Mouse (Mus musculus) cerebellum, adult 9-10 months (tissue): ENCODE data around the gene Cadm2.

Experiments used
- DNase-seq: peaks from one replicate; pipeline ENCODE4 v3.0.0; 2022

Gene Cadm2

DNA sequence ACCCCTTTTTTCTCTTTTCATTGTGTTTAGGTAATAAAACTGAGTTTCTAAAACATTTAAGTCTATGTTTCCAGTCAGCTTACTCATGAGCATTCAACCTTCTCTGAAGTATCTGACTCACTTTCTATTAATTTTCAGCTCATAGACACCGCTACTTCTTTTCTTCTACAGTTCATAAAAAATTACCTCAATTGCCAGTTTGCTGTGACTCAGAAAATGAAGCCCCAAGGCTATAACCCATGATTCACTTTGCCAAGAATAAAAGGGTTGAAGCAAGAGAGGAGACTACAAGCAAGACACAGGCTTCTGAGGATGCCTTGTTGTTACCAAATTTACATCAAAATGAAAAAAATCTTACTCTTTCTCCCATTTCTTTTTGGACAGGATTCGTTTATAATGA, 698.0 kb downstream of the Cadm2 start:
- DNase-seq = no peak

DNA sequence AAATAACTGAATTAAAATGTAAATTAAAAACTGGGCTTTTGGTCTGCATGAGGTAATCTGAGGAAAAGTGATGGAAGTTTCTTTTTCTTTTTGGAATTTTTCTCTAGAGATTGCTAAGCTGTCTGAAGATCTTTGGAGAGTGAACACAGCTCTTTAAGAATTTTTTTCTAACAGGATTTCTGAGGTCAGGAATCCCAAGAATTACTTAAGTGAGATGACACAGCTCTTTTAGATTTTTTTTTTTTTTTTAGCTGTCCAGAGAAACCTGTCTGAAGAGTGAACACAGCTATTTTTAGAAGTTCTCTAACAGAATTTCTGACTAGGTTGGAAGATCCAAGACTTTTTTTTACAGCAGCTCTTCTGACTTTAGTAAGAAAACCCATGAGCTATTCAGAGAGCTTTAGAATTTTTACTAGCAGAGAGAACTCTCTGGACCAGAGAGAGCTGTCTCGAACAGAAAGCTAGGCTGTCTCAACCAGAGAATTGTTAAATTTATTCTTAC, 699.2 kb downstream of the Cadm2 start:
- DNase-seq = no peak

DNA sequence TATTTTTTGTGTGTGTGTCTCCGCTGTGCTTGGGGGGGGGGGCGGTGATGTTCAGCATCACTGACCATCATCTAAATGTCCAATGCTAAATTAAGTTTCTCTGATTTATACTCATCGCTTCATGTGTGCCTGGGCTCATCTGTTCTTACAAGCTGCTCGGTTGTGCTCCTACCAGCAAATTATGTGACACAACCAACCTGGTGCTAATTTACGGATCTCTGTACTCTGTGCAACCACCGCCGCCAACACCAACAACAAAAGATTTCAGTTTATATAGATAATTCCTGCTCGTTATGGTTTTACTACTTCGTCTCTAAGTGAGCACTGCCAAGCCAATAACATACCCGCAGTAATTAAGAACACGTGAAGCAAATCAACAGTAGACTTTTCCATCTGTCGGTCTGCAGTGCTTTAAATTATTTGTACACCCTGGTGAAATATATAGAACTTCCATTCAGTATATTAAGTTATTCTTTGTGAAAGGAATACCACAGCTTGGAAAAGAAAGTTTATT, 700.8 kb downstream of the Cadm2 start:
- no peak for DNase-seq

DNA sequence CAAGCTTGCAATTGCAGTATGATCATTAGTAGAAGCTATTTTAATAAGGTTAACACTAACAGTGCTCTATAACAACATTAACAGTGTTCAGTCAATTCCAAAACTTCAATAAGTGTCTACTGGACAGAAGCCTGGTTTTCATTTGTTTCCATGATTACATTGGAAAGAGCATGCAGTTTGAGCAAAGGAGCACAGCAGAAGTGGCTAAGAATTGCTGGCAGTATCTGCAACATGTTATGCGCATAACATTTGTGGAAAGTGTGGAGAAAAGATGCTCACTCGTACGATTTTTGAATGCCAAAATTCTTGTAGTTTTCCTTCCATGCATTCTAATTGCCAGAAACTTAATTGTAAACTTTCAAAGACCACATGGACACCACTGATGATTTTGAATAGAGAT, 718.9 kb downstream of the Cadm2 start:
- no peak for DNase-seq

DNA sequence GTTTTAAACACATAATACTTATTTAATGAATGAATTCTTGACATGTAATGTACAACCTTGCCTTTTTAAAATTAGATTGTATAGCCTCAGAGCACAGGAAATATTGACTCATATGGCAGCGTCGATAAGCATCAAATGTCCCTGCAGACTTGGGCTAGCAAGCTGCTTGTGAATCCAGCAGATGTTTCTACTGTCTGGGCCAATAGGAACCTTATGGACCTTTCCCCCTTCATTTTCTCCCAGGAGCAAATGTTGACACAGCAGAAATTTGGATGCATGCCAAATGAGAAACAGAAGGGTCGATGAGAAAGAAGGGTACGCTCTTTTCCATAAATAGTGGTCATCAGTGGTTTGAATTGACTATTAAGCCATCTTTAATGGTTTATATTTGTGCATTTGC, 720.0 kb downstream of the Cadm2 start:
- DNase-seq = peak; percentile 48

GRCm38 (mm10) chr16:66892359-66892758, 728.3 kb downstream of the Cadm2 start:
- DNase-seq = peak; percentile 84

DNA sequence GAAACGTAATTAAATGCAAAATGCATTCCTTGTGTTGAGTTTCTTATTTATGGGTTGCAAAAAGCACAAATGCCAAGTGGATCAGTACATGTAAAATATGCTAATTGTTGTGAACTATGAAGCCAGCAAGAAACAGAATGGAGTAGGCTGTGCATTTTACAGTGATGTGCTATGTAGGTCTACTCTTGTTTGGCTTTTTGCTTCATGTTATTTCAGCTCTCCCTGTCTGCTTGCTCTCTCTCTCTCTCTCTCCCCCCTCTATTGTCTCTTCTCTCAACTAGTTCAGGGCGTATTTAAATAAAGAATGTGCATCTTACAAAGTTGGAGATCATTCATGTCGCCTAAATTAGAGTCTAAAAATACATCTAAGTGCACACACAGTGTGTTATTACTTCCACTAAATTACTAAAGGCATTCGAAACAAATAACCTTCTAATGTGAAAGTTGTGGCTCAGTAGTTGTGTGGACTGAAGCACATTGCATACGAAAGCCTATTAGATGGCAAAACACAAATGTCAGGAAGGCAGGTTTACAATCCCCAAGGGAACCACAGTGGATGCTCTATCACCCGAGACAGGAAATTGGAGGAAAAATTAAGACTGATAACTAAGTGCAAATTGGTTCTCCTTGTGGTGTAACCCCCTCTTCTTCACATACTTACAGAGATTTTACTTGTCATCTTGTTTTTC, 729.0 kb downstream of the Cadm2 start:
- no peak for DNase-seq

- no peak for DNase-seq
Measured at GRCm38 (mm10) chr16:66889907-66890306, 730.8 kb downstream of the Cadm2 start.

DNA sequence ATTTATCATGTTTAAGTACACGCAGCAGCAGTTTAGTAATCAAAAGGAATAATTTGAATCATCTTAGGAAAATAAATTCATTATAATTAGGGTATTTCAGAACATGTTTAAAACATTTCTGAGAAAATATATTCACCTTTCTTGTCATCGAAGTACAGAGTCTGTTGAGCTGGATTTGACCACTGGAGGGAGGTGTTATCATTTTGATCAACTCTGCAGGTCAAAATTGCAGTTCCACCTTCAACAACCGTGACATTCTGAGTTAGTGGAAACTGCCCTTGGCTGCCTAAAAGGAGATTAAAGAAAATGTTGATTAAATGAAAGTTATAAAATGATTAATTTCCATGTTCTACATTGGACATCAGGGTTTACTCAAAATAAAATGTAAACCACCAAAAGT, 738.1 kb downstream of the Cadm2 start:
- DNase-seq = no peak

DNA sequence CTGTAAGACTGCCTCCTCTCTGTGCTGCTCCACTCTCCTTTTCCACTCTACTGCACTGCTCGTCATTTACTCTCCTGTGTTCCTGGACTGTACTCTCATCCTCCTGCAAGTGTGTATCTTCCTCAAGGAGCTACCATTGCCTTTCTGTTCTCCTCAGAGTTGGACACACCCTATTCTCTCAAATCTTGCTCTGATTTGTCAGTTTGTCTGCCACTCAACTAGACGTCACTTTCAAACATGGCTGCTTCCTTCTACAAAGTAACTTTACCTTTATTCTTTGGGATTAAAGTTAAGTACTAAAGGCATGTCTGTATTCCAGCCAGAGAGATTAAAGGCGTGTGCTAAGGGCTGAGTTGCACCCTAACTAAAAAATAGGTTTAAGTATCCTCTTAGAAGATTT, 749.5 kb downstream of the Cadm2 start:
- no peak for DNase-seq

DNA sequence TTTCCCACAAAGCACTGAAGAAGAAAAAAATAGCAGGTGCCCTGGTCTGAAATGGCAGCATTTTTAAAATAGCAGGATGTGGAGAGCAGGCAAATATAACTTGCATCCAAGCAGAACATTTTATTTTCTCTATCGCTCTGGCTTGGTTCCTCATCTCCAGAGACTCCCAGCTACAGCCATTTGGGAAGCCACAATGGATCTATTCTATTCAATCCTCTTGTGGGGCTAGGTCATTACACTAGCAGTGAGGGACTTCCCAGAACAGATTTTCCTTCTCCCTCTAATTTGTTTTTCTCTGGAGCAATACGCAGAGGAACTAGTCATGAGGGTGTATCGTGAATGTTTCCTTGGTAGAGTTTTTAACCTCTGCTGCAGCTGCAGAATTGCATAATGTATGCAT, 769.7 kb downstream of the Cadm2 start:
- no peak for DNase-seq

- DNase-seq = no peak
Measured at GRCm38 (mm10) chr16:66824866-66825265, 795.8 kb downstream of the Cadm2 start.

DNA sequence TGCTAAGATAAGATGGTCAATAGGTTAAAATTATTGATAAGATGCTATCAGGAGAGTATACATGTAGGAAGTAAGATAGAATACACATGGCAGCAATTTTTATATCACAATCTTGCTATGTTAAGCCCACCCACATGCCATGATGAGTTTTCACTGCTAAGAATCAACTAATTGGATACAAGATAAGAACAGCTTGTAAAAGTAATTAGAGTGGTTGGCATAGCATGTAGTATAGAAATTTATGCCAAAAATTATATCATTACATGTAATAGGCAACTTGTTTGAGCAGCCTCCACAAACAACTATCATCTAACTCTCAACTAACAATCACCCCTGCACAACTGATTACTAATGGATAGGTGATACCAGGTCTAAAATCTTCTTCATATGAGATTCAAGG, 809.2 kb downstream of the Cadm2 start:
- DNase-seq = no peak

- peak; percentile 70 for DNase-seq
Measured at GRCm38 (mm10) chr16:66798204-66798603, 822.5 kb downstream of the Cadm2 start.

DNA sequence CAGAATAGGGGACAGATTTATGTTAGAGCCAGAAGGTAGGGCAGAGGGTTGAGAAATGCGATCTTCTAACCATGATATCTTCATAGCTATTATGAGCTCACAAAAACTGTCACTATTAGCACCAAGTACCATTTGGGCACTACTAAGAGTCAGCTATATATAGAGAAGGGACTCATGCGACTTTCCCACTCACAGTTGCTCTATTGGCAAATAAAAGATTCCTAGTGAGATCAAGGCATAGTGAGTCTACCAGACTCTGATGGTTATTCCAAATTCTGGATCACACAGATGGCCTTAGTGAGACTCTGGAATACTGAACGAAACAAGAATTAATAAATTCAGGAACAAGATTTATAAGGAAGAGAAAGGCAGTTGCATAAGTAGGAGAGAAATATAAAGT, 827.6 kb downstream of the Cadm2 start:
- DNase-seq = peak; percentile 35

DNA sequence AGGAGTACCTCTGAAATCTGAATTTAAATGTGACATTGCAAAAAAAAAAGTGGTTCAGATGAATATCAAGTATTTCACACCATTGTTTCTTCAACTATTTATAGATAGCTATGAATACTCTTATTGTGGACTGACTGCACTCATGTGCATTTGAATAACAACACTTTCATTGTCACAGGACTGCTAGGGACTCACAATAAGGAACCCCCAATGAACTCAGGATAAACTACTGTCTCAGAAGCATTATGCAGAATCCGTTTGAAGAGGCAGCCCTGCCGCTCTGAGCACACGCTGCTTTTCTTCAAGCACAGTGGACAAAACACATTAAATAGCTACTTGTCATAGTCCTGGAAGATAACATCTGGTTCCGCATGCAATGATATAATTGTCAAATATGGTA, 848.8 kb downstream of the Cadm2 start:
- DNase-seq = no peak

GRCm38 (mm10) chr16:66769545-66769944, 851.2 kb downstream of the Cadm2 start:
- no peak for DNase-seq

- peak; percentile 39 for DNase-seq
Measured at GRCm38 (mm10) chr16:66768684-66769389, 851.9 kb downstream of the Cadm2 start.

GRCm38 (mm10) chr16:66761546-66762473, 858.9 kb downstream of the Cadm2 start:
- DNase-seq = no peak

- DNase-seq = no peak
Measured at GRCm38 (mm10) chr16:66748533-66748932, 872.2 kb downstream of the Cadm2 start.

DNA sequence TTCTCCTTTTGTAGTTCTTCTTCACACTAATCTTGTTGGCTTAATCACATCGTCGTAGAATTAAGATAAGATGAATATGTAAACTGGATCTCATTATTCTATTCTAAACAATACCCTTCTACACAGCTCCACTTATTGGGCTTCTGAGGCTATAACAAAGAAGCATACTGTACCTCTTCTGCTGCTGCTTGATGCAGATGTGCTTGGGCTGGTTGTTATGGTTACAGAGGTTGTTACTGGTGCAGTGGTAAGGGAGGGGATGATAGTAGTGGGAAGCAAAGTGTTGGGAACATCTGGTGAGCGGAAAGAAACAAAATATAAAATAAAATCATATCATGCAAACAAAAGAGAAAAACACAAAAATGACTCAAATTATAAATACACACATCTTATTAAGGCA, 889.5 kb downstream of the Cadm2 start:
- no peak for DNase-seq

- no peak for DNase-seq
Measured at GRCm38 (mm10) chr16:66706476-66706875, 914.2 kb downstream of the Cadm2 start.

DNA sequence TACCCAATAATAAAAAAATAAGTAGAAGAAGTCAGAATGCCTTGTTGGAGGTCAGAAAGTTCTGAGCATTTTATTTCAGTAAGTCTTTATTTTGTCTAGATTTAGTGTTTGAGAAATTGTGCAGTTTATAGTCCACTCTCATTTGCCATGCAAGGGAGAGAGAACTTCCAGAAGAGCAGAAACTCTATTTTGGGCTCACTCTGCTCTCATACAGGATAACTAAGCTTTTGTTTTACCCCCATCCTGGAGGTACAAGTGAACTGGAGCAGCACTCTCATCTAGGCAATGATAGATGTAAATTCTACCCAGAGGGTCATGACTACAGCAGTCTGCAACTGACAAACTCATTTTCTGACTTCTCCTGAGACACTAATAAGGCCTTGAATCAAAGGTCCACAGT, 925.9 kb downstream of the Cadm2 start:
- no peak for DNase-seq
